Mouse (Mus musculus): ENCODE measurements around the gene Fgfr2.

GRCm38 (mm10) chr7:131556116-131556515 lies 1567.0 kb downstream of the Fgfr2 start:
- no peak for TF ChIP-seq CTCF (conservative IDR thresholded peaks at IDR 0.05; ENCODE audit: insufficient read depth, insufficient read length, low read depth, low read length)
- TF ChIP-seq POLR2A (IDR thresholded peaks at IDR 0.05; ENCODE audit: low read depth, low read length): no peak

Measured in kidney, adult 2 months (tissue).